Mouse (Mus musculus) stomach, embryonic 15.5 days (tissue): Measurements from ENCODE around the gene Wdr60. TPM values are rescaled to one million over a fixed set of nuclear protein-coding genes. Genes with fewer than 3 reads are reported as not detected.
A peak's percentile ranks its signal among the peaks of the same experiment; 100 is the strongest.

ENCODE experiments used
- ATAC-seq: fragments of 200-750 bp; cut with Nextera tagmentation; 2 replicates; pipeline ENCODE4 v1.8.0; 2017; ENCODE audit warnings: low read depth, moderate number of reproducible peaks, moderate TSS enrichment; ENCODE audit not compliant: insufficient read depth, low FRiP score
- H3K27ac ChIP-seq: fragments of 300-500 bp; sonication (generic); 2 replicates; pipeline ENCODE4 v1.5.1; 2015; ENCODE audit warnings: mild to moderate bottlenecking, inconsistent platforms
- H3K27me3 ChIP-seq: fragments of 300-500 bp; sonication (generic); replicated peaks from 2 replicates; pipeline ENCODE4 v1.6.1; 2015; ENCODE audit warnings: inconsistent platforms
- H3K36me3 ChIP-seq: fragments of 300-500 bp; sonication (generic); 2 replicates; pipeline ENCODE4 v1.6.1; 2015; ENCODE audit warnings: inconsistent platforms
- H3K4me1 ChIP-seq: fragments of 300-500 bp; sonication (generic); 2 replicates; pipeline ENCODE4 v1.6.1; 2015; ENCODE audit warnings: inconsistent platforms
- H3K4me2 ChIP-seq: fragments of 300-500 bp; sonication (generic); 2 replicates; pipeline ENCODE4 v1.6.1; 2015; ENCODE audit warnings: mild to moderate bottlenecking, inconsistent platforms
- H3K4me3 ChIP-seq: fragments of 300-500 bp; sonication (generic); replicated peaks from 2 replicates; pipeline ENCODE4 v1.5.1; 2015; ENCODE audit warnings: inconsistent platforms
- H3K9ac ChIP-seq: fragments of 300-500 bp; sonication (generic); 2 replicates; pipeline ENCODE4 v1.6.1; 2015; ENCODE audit warnings: inconsistent platforms
- H3K9me3 ChIP-seq: fragments of 300-500 bp; sonication (generic); 2 replicates; pipeline ENCODE4 v1.6.1; 2016; ENCODE audit warnings: inconsistent platforms
- WGBS: fragments of 180-500 bp; shearing (Covaris S2); methylation state at CpG from one replicate; pipeline ENCODE4 v1.1.7; 2015; 5-methylcytosine and 5-hydroxymethylcytosine counted together
- microRNA-seq: library from miRNA; unstranded; fragments of <30 nt; microRNA quantifications from one replicate; pipeline ENCODE4, GENCODE M21; 2016
- polyA plus RNA-seq: library from polyadenylated mRNA; unstranded; fragments of >200 nt; fragmentation: Nextera tagmentation; extraction: Ambion mirVana; gene quantifications from 2 replicates; pipeline ENCODE4 v1.2.1, GENCODE M21; 2015

The Wdr60 gene
- polyA plus RNA-seq, 1 experiment from 2014 or later, result 23.1 TPM

DNA sequence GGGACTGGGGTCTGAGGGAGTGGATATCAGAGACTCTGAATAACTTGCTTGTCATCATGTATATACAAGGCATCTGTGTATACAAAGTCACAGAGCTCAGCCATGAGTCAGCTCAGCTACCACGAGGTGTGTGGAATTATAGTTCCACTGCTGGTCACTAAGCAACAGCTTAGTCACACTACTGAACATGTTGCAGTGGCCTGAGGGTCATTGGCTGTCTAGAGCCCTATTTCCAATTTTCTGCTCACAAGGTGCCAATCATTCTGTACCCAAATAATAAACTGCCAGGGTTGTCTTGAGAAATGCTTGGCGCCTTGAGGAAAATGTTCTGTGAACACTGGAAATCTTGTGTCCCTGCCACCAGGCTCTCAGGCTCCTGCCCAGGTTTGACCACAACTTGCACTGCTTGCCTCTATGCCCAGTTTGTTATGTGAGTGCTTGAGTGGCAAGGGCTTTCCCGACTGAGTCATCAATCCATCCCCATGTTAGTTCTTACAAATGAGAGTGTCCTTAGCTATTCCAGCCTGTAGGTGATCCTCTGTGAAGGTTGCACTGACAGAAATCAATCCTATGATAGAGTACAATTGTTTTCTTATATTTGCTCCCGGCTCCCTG is 81.3 kb downstream of the Wdr60 start:
- WGBS, result 71% methylated on average over 4 of the region's 4 CpGs
- Histone ChIP-seq H3K9me3 (no peaks in the 10 kb centered on the region), H3K9ac (no peak overlapping the region), H3K4me1 (no peaks in the 10 kb centered on the region), H3K4me3 (no peak overlapping the region), H3K36me3 (no peaks in the 10 kb centered on the region), H3K27ac (no peak overlapping the region), H3K27me3 (no peaks in the 10 kb centered on the region), H3K4me2 (no peak overlapping the region)
- no peak for ATAC-seq

DNA sequence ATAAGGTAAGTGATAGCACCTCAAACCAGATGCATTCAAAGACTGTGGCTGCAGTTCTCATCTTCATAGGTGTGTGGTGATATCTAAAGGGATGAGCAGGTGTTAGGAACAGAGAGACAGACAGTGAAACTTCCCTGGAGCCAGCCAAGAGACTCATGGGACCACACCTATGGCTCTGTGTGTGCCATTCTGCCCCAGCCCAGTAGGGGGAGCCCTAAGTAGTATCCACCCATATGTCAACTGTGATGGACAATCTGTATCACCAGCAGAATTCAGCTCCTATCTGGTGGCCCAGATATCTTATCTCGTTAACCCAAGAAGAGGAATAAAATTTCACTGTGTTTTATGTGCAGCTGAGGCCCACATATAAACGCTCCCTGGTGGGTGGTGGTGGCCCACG is 85.9 kb downstream of the Wdr60 start:
- H3K9me3 ChIP-seq, result no peaks in the 10 kb centered on the region
- no peak overlapping the region for H3K27ac ChIP-seq
- no peak overlapping the region for H3K9ac ChIP-seq
- H3K4me3 ChIP-seq, result no peak overlapping the region
- 83% methylated on average over 3 of the region's 3 CpGs for WGBS
- H3K27me3 ChIP-seq, result no peaks in the 10 kb centered on the region
- no peaks in the 10 kb centered on the region for H3K36me3 ChIP-seq
- ATAC-seq, result no peak
- no peaks in the 10 kb centered on the region for H3K4me1 ChIP-seq
- no peak overlapping the region for H3K4me2 ChIP-seq

DNA sequence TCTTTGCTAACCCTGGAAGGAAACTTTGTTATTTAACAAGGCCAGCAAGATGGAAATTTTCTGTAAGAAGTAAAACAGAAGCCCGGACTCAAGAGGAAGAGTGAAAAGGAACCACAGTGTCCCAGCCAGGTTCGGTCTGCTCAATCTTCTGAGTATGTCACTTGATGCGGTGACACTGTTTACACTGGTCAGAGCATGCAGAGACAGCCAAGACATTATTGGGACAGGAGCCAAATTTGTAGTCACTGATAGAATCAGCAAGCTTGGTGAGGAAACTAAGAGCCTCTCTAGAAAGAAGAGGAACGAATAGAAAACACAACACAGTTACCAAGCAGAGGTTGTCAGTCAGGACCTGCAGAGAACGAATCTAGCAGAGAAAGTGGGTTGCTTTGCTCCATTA is 93.2 kb downstream of the Wdr60 start:
- ATAC-seq, result no peak
- 53% methylated on average over 5 of the region's 5 CpGs for WGBS

DNA sequence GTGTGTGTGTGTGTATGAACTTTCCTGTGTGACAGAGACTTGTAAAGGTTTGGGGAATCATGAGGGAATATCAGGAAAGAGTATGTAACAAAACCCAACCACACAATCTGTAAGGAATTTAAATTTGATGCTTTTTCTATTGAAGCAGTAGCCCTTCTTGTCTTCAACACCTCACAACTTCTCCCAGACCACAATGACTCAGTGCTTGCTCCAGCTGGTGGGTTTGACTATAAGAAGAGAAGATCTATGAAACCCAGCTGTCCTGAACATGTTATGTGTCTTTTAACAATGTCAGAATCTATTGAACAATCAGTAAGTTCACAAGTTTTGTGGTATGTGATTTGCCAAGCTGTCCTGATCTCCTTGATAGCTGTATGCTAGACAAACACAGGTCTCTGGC is 97.5 kb downstream of the Wdr60 start:
- Histone ChIP-seq H3K4me2 (no peak overlapping the region), H3K4me3 (no peak overlapping the region)
- no peak for ATAC-seq

More for the DNA sequence above, 93.2 kb downstream of the Wdr60 start:
- Histone ChIP-seq H3K9ac (no peak overlapping the region), H3K27me3 (no peaks in the 10 kb centered on the region), H3K27ac (no peak overlapping the region), H3K36me3 (no peaks in the 10 kb centered on the region), H3K4me3 (no peak overlapping the region), H3K4me1 (no peaks in the 10 kb centered on the region), H3K9me3 (no peaks in the 10 kb centered on the region), H3K4me2 (no peak overlapping the region)

DNA sequence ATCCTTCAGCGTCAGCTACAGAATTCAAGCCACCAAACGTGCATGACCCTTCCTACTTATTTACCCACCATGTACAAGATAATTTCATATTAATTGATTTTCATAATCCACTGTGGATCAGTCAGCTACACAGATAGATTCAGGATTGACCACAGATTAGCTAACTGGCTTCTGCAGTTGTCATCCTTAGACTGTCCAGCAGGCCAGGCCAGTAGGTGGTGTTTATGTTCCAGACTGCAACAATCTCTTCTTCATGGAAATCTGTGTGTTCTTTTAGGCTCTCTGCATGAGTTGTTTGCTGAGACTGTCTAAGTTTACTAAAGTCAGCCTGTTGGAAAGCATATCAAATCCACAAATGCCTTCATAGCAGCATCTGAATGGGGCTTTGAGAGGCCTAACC is 103.1 kb downstream of the Wdr60 start:
- Histone ChIP-seq H3K4me2 (no peak overlapping the region), H3K9me3 (no peaks in the 10 kb centered on the region), H3K9ac (no peak overlapping the region), H3K36me3 (no peaks in the 10 kb centered on the region), H3K4me3 (no peak overlapping the region), H3K27ac (peak overlapping the region; percentile 44; the same call in 1 of the 2 replicates), H3K4me1 (no peaks in the 10 kb centered on the region), H3K27me3 (no peaks in the 10 kb centered on the region)
- 59% methylated on average over 2 of the region's 2 CpGs for WGBS
- ATAC-seq, result no peak

More for the DNA sequence above, 97.5 kb downstream of the Wdr60 start:
- no peaks in the 10 kb centered on the region for H3K9me3 ChIP-seq
- no peaks in the 10 kb centered on the region for H3K4me1 ChIP-seq
- H3K27ac ChIP-seq, result no peak overlapping the region
- H3K36me3 ChIP-seq, result no peaks in the 10 kb centered on the region
- no peak overlapping the region for H3K9ac ChIP-seq
- H3K27me3 ChIP-seq, result no peaks in the 10 kb centered on the region

DNA sequence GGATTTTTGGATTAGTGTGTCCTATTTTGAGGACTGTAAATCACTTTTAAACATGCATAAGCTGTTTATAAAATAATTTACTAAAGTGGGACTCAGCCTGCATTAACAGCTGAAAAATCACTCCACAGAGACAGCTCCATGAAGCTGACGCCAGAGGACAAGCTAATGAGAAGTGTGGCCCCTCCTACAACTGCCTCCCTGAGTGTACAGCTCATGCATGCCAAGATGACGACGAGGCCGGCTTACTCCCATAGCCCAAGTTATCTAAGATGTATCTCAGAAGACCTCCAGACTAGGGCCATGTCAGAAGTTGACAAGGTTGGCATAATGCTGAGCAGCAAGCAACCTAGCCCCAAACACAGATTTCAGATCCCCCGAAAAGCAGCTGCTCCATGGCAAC is 103.6 kb downstream of the Wdr60 start:
- H3K4me1 ChIP-seq, result no peaks in the 10 kb centered on the region
- H3K4me3 ChIP-seq, result no peak overlapping the region
- WGBS, result 50% methylated on average over 5 of the region's 5 CpGs
- no peak overlapping the region for H3K9ac ChIP-seq
- ATAC-seq, result peak; percentile 53; the same call in 1 of the 2 replicates
- H3K27me3 ChIP-seq, result no peaks in the 10 kb centered on the region
- no peaks in the 10 kb centered on the region for H3K9me3 ChIP-seq
- no peaks in the 10 kb centered on the region for H3K36me3 ChIP-seq
- peak overlapping the region; percentile 44; the same call in 1 of the 2 replicates for H3K27ac ChIP-seq
- H3K4me2 ChIP-seq, result no peak overlapping the region

DNA sequence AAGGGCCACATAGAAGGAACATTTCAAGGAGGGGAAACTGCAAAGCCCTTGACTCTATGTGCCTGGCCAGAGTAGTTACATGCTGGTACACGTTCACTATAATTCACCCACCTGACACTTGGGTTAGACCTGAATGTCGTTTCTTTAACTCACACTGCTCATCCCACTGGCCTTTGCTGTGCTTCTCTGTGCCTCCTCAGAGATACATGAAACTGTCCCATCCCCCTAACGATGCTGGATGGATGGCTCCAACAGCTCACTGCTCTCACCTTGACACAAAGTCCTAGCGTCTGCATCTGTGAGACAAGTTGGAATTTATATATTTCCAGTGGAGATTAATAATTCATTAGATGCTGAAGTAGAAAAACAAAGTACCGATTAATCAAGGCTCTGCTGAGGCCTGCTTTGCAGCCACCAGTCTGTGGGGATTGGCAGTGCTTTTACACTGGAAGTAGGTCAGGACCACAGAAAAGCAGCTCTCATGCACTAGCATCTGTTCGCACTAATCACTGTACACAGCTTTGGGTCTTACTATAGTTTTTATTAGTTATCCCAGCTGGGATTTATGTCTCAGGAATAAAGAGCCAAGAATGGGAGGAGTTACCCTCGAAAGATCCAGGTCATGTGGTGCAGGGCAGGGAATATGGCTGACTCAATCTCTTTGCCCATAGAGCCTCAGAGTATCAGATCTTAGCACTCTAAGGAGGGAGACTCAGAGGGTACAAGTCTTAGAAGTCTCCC is 105.9 kb downstream of the Wdr60 start:
- Histone ChIP-seq H3K4me2 (no peak overlapping the region), H3K9ac (no peak overlapping the region), H3K36me3 (no peaks in the 10 kb centered on the region), H3K27ac (no peak overlapping the region), H3K4me1 (no peaks in the 10 kb centered on the region), H3K9me3 (no peaks in the 10 kb centered on the region), H3K4me3 (no peak overlapping the region), H3K27me3 (no peaks in the 10 kb centered on the region)
- 70% methylated on average over 7 of the region's 7 CpGs for WGBS
- no peak for ATAC-seq

Small RNA genes lying within 50 kb of the gene (microRNA-seq; reads per million reads assigned to microRNA genes)
- gene Gm23190, result not detected

Other genes starting within 250 kb of the Wdr60 start
- 38.0 and 41.7 TPM in 2 replicates for gene Zfp386, start 215.3 kb downstream of the Wdr60 start, polyA plus RNA-seq
- gene Vipr2, start 185.3 kb downstream of the Wdr60 start, polyA plus RNA-seq, result 6.3 and 7.2 TPM in 2 replicates
- not detected in 2 replicates for gene Gm11027, start 12.4 kb upstream of the Wdr60 start, polyA plus RNA-seq
- gene Esyt2, start 18.2 kb upstream of the Wdr60 start, polyA plus RNA-seq, result 28.4 and 29.9 TPM in 2 replicates
- 35.8 and 40.1 TPM in 2 replicates for gene Ncapg2, start 142.4 kb upstream of the Wdr60 start, polyA plus RNA-seq
- 3.7 and 4.7 TPM in 2 replicates for gene Ptprn2, start 222.7 kb upstream of the Wdr60 start, polyA plus RNA-seq